Mouse (Mus musculus): ENCODE measurements at regions not wholly inside any gene's neighbourhood (a gene's known extent, or its start where the extent isn't known, plus 50 kb on each side); places are given as distances from the start of the nearest gene placed in this dataset.

DNA sequence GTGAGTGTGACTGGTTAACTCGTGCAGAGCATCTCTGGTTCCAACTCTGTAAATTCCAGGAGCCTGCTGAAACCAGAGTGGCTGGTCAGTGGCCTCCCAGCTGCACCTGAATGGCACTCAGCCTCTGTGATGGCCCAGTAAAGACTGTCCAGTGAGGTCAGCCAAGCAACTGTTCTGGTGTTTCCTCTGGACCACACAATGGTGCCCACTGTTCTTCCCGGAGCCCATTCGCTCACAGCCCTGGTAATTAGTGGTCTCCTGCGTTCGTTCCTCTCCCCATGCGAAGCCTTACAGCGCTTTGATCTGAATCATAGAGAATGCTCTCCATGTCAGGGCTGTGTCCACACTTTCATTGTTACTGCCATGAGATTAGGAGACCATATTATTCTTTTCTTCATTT is 75.5 kb downstream of the Enkur start:
- no peaks in the 10 kb centered on the region for H3K27me3 ChIP-seq
- no peaks in the 10 kb centered on the region for H3K36me3 ChIP-seq
- H3K9me3 ChIP-seq, result no peaks in the 10 kb centered on the region
- no peak overlapping the region for H3K4me2 ChIP-seq (replicated peaks)
- no peak overlapping the region for H3K9ac ChIP-seq (replicated peaks)
- WGBS, result 67% methylated on average over 7 of the region's 7 CpGs
- no peak overlapping the region for H3K4me3 ChIP-seq
- ATAC-seq (ENCODE audit: low FRiP score, low read depth), result no peak
- H3K27ac ChIP-seq (replicated peaks), result no peak overlapping the region
- no peaks in the 10 kb centered on the region; the same call in 1 of the 2 replicates for H3K4me1 ChIP-seq

DNA sequence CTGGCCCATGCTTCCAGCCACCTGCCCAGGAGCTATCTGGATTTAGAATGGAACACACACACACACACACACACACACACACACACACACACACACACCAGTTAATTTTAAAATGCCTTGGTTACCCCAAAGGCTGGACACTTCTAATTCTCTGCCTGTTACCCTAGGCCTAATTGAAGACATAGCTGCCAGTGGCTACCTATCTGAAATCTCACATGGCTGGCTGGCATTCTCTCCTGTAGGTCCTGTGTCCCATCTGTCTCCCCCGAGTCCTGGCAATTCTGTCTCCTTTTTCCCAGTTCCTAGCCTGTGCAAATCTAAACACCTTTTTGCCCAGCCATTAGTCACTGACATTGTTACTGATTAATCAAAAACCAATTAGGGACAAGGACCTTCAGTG is 78.6 kb downstream of the Enkur start:
- Histone ChIP-seq H3K4me2 (replicated peaks) (no peak overlapping the region), H3K36me3 (no peaks in the 10 kb centered on the region), H3K4me3 (no peak overlapping the region), H3K9me3 (no peaks in the 10 kb centered on the region), H3K27me3 (no peaks in the 10 kb centered on the region), H3K27ac (replicated peaks) (no peak overlapping the region), H3K9ac (replicated peaks) (no peak overlapping the region), H3K4me1 (no peaks in the 10 kb centered on the region; the same call in 1 of the 2 replicates)
- no peak for ATAC-seq (ENCODE audit: low FRiP score, low read depth)
- 91% methylated on average over 1 of the region's 1 CpGs for WGBS

DNA sequence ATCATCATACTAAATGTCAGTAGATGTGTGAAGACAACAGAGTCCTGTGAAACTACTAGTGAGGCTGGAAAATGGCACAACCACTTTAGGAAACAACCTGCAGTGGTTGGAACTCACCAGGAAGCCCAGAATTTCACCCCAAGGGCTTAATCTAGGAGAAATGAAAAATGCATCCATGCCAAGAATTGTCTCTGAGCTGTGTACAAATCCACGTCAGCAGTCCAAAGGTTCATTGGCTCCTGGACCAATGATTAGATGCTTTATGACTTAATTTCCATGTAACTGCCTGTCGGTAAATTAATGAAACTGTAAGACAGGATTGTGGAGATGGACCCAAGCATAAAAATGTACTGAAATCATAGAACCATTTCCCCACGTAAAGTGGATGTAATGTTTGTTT is 82.7 kb downstream of the Enkur start:
- ATAC-seq (ENCODE audit: low FRiP score, low read depth), result no peak
- WGBS, result 90% methylated on average over 3 of the region's 3 CpGs
- no peak overlapping the region for H3K4me2 ChIP-seq (replicated peaks)
- H3K9me3 ChIP-seq, result no peaks in the 10 kb centered on the region
- H3K27me3 ChIP-seq, result no peaks in the 10 kb centered on the region
- H3K4me3 ChIP-seq, result no peak overlapping the region
- H3K4me1 ChIP-seq, result no peaks in the 10 kb centered on the region
- H3K9ac ChIP-seq (replicated peaks), result no peak overlapping the region
- no peak overlapping the region for H3K27ac ChIP-seq (replicated peaks)
- H3K36me3 ChIP-seq, result no peaks in the 10 kb centered on the region

DNA sequence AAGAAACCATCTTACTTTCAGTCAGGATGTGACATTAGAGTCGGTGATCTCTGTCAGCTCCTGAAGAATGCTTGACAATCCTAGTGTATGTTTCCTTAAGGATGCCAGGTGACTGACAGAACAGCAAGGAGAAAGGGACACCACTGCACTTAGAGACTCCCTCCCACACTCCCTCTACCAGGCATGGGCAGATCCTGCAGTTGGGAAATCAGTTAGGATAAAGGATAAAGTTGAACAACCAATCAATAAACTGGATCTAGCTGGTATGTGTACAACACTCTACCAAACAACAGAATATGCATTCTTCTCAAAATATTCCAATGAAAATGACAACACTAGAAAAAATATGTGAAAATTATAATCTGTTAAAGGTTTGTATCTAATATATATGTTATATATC is 83.5 kb downstream of the Enkur start:
- H3K9ac ChIP-seq (replicated peaks), result no peak overlapping the region
- no peaks in the 10 kb centered on the region for H3K9me3 ChIP-seq
- ATAC-seq (ENCODE audit: low FRiP score, low read depth), result no peak
- H3K4me2 ChIP-seq (replicated peaks), result no peak overlapping the region
- no peak overlapping the region for H3K4me3 ChIP-seq
- H3K36me3 ChIP-seq, result no peaks in the 10 kb centered on the region
- no peaks in the 10 kb centered on the region for H3K4me1 ChIP-seq
- 83% methylated on average over 1 of the region's 1 CpGs for WGBS
- no peaks in the 10 kb centered on the region for H3K27me3 ChIP-seq
- H3K27ac ChIP-seq (replicated peaks), result no peak overlapping the region

DNA sequence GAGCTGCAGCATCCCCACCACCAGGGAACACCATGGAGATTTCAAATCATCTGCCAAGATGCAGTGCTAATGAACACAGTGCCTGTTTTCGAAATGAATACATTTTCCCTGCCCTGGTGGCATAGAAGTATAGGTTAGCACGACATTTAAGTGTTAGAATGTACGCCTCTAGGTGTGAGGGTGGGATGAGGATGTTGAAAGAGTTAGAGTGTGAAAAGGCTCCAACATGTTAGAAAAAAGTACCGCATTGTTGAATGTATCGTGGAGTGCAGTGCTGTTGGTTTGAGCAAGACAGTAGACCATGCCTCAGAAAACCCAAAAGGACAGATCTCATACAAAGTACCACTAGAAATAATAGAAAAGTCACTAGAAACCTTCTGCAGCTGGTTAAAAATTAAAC is 88.3 kb downstream of the Enkur start:
- ATAC-seq (ENCODE audit: low FRiP score, low read depth), result no peak
- Histone ChIP-seq H3K4me1 (no peaks in the 10 kb centered on the region), H3K27me3 (no peaks in the 10 kb centered on the region), H3K27ac (replicated peaks) (no peak overlapping the region), H3K4me3 (no peak overlapping the region), H3K4me2 (replicated peaks) (no peak overlapping the region), H3K9ac (replicated peaks) (no peak overlapping the region), H3K36me3 (no peaks in the 10 kb centered on the region), H3K9me3 (no peaks in the 10 kb centered on the region)
- whole genome bisulfite sequencing, result 88% methylated on average over 5 of the region's 5 CpGs

DNA sequence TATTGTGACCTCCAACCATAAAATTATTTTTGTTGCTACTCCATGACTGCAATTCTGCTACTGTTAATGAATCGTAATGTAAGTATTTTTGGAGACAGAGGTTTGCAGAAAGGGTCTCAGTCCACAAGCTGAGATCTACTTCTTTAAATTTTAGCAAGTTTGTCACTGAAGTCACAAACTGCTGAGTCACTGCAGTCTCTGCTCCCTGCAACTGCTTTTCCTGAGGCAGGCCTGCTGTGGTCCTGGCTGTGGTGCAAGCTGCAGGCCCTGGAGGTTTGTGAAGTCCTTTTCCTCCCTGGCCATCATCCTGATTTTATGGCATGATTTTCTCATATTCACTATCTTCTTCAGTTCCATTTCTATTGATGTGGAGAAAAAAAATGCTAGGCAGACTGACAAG is 93.6 kb downstream of the Enkur start:
- Histone ChIP-seq H3K9me3 (no peaks in the 10 kb centered on the region), H3K9ac (replicated peaks) (no peak overlapping the region), H3K27ac (replicated peaks) (no peak overlapping the region), H3K4me2 (replicated peaks) (no peak overlapping the region), H3K4me3 (no peak overlapping the region), H3K27me3 (no peaks in the 10 kb centered on the region), H3K4me1 (no peaks in the 10 kb centered on the region), H3K36me3 (no peaks in the 10 kb centered on the region)
- no peak for ATAC-seq (ENCODE audit: low FRiP score, low read depth)
- 95% methylated on average over 1 of the region's 1 CpGs for WGBS

DNA sequence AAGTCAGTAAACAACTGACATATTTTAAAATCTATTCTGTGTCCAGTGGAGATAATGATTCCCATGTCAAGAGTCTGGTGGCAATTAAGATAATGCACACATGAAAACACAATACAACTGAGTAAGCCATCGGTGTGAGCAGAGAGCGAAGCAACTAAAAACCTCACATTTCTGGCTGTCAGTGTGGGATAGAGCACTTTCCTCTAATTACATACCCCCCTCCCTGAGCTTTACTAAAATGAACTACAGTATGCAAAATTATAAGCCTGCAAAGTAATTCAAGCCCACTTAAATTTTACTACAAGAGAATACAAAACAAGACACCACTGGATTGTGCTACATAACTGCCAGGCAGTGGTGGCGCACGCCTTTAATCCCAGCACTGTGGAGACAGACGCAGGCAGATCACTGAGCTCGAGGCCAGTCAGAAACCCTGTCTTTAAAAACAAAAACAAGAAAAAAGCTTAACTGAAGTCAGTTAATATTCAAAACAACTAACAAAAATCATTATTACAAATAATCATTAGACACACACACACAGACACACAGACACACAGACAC is 104.8 kb downstream of the Enkur start:
- no peak overlapping the region for H3K27ac ChIP-seq (replicated peaks)
- no peaks in the 10 kb centered on the region for H3K9me3 ChIP-seq
- H3K36me3 ChIP-seq, result no peaks in the 10 kb centered on the region
- no peak overlapping the region for H3K4me2 ChIP-seq (replicated peaks)
- H3K9ac ChIP-seq (replicated peaks), result no peak overlapping the region
- H3K4me3 ChIP-seq, result no peak overlapping the region
- 73% methylated on average over 6 of the region's 6 CpGs for WGBS
- H3K27me3 ChIP-seq, result no peaks in the 10 kb centered on the region
- H3K4me1 ChIP-seq, result no peaks in the 10 kb centered on the region
- ATAC-seq (ENCODE audit: low FRiP score, low read depth), result no peak

DNA sequence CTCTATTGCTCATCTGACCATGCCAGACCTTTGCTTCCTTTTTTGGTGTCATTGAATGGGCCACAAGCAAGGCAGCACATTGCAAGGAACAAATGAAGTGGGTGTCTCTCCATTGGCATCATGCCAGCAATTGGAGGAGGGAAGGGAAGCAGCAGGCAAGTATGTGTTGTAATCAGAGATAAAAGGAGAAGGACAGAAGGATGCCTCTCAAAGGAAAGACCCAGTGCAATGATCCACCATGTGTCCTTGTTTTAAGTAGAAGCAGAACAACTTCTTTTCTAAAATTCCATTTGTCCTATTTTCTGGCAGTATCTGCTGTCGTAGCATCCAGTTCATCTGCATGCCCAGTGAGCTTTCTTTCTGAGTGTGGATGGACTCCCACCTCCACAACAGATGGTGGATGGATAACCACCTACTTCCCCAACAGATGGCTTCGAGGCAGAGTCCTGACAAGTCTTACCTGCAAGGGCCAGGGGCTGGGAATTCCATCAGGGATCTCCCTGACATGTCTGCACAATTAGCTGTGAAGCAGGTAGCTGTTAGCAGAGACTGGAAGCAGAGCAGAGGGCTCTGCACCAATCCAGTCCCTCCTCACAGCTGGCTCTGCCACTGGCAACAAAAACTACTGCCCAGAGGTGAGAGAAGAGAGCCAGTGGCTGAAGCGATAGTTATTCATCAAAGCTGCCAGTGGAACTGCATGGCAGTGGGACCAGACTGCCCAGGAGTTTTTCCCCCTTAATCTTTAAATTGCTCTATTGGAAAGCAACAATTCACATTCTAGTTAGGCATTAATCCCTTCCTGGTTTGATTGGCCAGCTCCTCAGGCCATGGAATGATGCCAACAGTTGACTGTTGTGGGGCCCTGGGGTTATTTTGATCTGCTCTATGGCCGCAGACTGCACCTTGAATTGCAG is 113.8 kb downstream of the Enkur start:
- Histone ChIP-seq H3K9me3 (no peaks in the 10 kb centered on the region), H3K4me1 (peaks cover 10% of the 10 kb centered on the region; the same call in 1 of the 2 replicates), H3K36me3 (no peaks in the 10 kb centered on the region), H3K9ac (replicated peaks) (no peak overlapping the region), H3K27me3 (no peaks in the 10 kb centered on the region), H3K27ac (replicated peaks) (no peak overlapping the region), H3K4me2 (replicated peaks) (no peak overlapping the region), H3K4me3 (no peak overlapping the region)
- 71% methylated on average over 4 of the region's 4 CpGs for WGBS
- no peak for ATAC-seq (ENCODE audit: low FRiP score, low read depth)

DNA sequence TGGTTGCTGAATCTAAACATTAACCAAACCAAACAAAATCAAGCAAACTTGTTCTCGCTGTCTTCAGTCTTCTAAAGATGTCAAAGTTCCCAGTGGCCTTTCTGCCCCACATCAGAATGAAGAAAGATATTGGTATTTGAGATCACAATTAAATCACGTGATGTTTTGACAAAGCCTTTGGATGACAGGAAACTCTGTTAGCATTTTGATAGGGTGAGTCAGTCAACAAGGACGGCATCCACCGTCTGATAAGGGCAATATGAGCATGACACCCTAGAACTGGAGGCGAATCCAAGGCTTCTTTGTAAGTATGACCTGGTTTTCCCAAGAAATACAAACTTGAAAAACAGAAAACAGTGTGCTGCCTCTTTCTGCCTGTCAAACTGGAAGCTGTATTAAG is 116.8 kb upstream of the Arhgap21 start:
- no peaks in the 10 kb centered on the region for H3K9me3 ChIP-seq
- H3K4me1 ChIP-seq, result no peaks in the 10 kb centered on the region
- no peak overlapping the region for H3K9ac ChIP-seq (replicated peaks)
- H3K36me3 ChIP-seq, result no peaks in the 10 kb centered on the region
- no peak for ATAC-seq (ENCODE audit: low FRiP score, low read depth)
- 87% methylated on average over 5 of the region's 5 CpGs for WGBS
- H3K27ac ChIP-seq (replicated peaks), result no peak overlapping the region
- H3K4me2 ChIP-seq (replicated peaks), result no peak overlapping the region
- no peak overlapping the region for H3K4me3 ChIP-seq
- no peaks in the 10 kb centered on the region for H3K27me3 ChIP-seq

DNA sequence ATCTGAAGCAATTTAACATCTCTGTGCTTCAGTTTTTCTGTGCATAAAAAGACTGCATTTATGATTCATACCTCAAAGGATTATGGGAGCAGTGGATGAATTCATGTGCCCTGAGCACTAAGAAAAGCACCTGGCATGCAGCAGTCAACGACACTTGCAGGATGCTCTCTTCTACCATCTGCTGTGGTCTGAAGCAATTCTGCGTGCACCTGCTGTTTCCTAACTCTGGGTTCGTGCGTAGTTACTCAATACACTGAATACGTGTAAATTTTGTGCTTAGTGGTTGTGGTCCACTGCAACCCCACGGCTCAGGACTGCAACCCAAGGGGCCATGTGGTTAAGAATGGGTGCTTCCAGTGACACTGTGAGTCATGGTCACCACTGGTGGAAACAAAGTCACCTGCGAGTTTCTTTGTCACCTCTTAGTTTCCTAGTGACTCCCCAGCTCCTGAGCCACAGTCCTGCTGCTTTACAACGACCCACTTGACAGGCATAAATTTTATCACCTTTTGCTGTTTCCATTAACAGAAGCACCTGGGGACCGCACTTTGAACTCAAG is 98.7 kb upstream of the Arhgap21 start:
- Histone ChIP-seq H3K27ac (replicated peaks) (no peak overlapping the region), H3K9ac (replicated peaks) (no peak overlapping the region), H3K4me3 (no peak overlapping the region), H3K27me3 (no peaks in the 10 kb centered on the region), H3K4me2 (replicated peaks) (no peak overlapping the region), H3K9me3 (no peaks in the 10 kb centered on the region), H3K4me1 (no peaks in the 10 kb centered on the region), H3K36me3 (no peaks in the 10 kb centered on the region)
- no peak for ATAC-seq (ENCODE audit: low FRiP score, low read depth)
- 90% methylated on average over 9 of the region's 9 CpGs for WGBS

DNA sequence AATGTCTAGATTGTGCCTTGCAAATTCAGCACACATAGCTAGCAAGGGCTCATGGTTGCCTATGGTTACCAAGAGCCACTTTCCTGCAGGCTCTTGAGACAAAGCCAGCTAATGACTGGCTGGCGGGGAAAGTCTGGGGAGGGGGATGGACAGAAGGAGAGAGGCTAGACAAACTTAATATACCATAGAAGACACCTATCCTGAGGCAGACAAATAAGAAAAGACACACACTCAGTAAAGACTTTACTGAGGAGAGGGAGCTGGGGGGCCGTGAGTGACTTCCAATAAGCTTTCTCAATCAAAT is 91.6 kb upstream of the Arhgap21 start:
- H3K27ac ChIP-seq (replicated peaks), result peak overlapping the region; percentile 86
- peak; percentile 81 for ATAC-seq (ENCODE audit: low FRiP score, low read depth)
- no peaks in the 10 kb centered on the region for H3K36me3 ChIP-seq
- H3K27me3 ChIP-seq, result no peaks in the 10 kb centered on the region
- no peaks in the 10 kb centered on the region for H3K9me3 ChIP-seq
- peak overlapping the region; percentile 4; the same call in 1 of the 2 replicates for H3K4me2 ChIP-seq (replicated peaks)
- peaks cover 26% of the 10 kb centered on the region for H3K4me1 ChIP-seq
- 24% methylated on average over 2 of the region's 2 CpGs for WGBS
- H3K9ac ChIP-seq (replicated peaks), result no peak overlapping the region
- no peak overlapping the region for H3K4me3 ChIP-seq

DNA sequence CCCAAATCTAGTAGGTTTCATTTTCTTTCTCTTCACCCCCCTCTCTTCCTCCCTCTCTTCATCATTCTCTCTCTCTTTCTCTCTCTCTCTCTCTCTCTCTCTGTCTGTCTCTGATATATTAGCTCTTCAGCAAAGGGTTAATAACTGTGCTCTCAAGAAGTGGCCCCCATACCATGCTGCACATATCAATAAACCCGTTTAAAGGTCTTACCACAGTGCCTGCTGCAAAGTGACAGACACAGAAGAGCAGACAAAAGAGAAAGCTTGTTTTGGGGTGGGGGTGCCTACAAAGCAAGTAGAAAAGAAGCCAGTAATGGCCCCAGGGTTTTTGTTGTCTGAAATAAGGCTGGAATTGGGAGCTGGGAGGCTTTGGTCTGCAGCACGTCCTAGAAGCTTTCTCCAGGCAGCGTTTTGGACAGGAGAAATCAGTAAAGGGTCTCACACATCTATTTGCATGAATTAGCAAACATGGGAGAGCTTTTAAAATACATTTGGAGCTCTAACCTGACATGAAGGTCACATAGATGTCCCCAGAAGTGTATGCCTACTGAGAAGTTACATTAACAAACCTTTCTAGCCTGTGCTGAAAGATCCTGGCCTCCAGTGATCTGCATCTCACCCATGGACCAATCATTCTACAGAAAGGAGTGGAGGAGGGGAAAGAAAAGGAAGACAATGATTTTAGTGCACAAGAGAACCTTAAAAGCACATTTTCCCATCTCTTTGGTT is 91.1 kb upstream of the Arhgap21 start:
- Histone ChIP-seq H3K4me1 (peaks cover 26% of the 10 kb centered on the region), H3K36me3 (no peaks in the 10 kb centered on the region), H3K4me2 (replicated peaks) (peak overlapping the region; percentile 4; the same call in 1 of the 2 replicates), H3K27ac (replicated peaks) (peak overlapping the region; percentile 86), H3K27me3 (no peaks in the 10 kb centered on the region), H3K4me3 (no peak overlapping the region), H3K9me3 (no peaks in the 10 kb centered on the region), H3K9ac (replicated peaks) (no peak overlapping the region; the same call in 1 of the 2 replicates)
- WGBS, result 2% methylated on average over 3 of the region's 3 CpGs
- peak; percentile 70 for ATAC-seq (ENCODE audit: low FRiP score, low read depth)

All from midbrain, embryonic 12.5 days (tissue).